Mouse (Mus musculus) E14TG2a.4 (cell line): ENCODE measurements around the gene Cdh16.

Experiments
- CTCF ChIP-seq: conservative IDR thresholded peaks from 2 replicates; pipeline ENCODE4 v1.5.1; 2014; ENCODE audit warnings: low read length
- POU5F1 ChIP-seq: IDR thresholded peaks from 2 replicates; pipeline ENCODE4 v1.6.1; 2014; ENCODE audit warnings: low read length, borderline replicate concordance

GRCm38 (mm10) chr8:104606329-104606728 is 17.9 kb downstream of the Cdh16 start:
- TF ChIP-seq CTCF (no peak), POU5F1 (no peak)
